ENCODE assay signal across 8 mouse cellular contexts in genomic region chr6:58584223-58584622, GRCm38 (mm10). TPM values are rescaled to one million over a fixed set of nuclear protein-coding genes. Genes with fewer than 3 reads are reported as not detected.
DNase-seq lines count a peak whose midpoint lies in the region; ATAC-seq and TF ChIP-seq lines count a peak whose summit lies in the region.
"Not testable (repeated sequence)": the region's sequence is repeated elsewhere in the genome, so short reads cannot be mapped to it uniquely, and the experiment has no call there.

Gene Abcg2, plus strand, starts transcription at chr6:58584523.

- not testable (repeated sequence) for H3K9me3 ChIP-seq in MEL (replicated peaks; ENCODE audit: insufficient read depth, low read length); embryonic facial prominence, embryonic 12.5 days; kidney, embryonic 14.5 days (ENCODE audit: control insufficient read depth, low read length); lung, postnatal 0 days (ENCODE audit: low read length); stomach, embryonic 14.5 days (ENCODE audit: control insufficient read depth, low read depth, low read length)

- not testable (repeated sequence) for TF ChIP-seq EP300 in MEL (IDR thresholded peaks at IDR 0.05; ENCODE audit: low read depth in 1 of 2, low read length in 2 of 2); lung, postnatal 0 days (IDR thresholded peaks at IDR 0.05)

- not testable (repeated sequence) for H3K27ac ChIP-seq in MEL (ENCODE audit: control insufficient read depth, low read depth, low read length); embryonic facial prominence, embryonic 12.5 days; kidney, embryonic 14.5 days (ENCODE audit: low read depth, low read length); lung, postnatal 0 days (ENCODE audit: low read length); stomach, embryonic 14.5 days (ENCODE audit: low read length)

- 89% methylated on average over 3 of the region's 3 CpGs for WGBS in embryonic facial prominence, embryonic 12.5 days
- 88% methylated on average over 3 of the region's 3 CpGs for WGBS in kidney, embryonic 14.5 days
- 84% methylated on average over 3 of the region's 3 CpGs for WGBS in lung, postnatal 0 days
- 87% methylated on average over 3 of the region's 3 CpGs for WGBS in stomach, embryonic 14.5 days

- H3K4me2 ChIP-seq in embryonic facial prominence, embryonic 12.5 days (replicated peaks); kidney, embryonic 14.5 days (replicated peaks; ENCODE audit: low read depth, low read length); lung, postnatal 0 days (replicated peaks; ENCODE audit: low read depth, low read length); stomach, embryonic 14.5 days (replicated peaks; ENCODE audit: low read depth, low read length): not testable (repeated sequence)

- intact Hi-C loops in heart, postnatal 14 days (cut with DNase I); left cerebral cortex, postnatal 4 days (cut with DNase I): not testable (repeated sequence)

- not testable (repeated sequence) for TF ChIP-seq CTCF in MEL (IDR thresholded peaks at IDR 0.05 in 2 of 3, conservative IDR thresholded peaks at IDR 0.05 in 1 of 3; ENCODE audit: control insufficient read depth in 1 of 3, insufficient read depth in 1 of 3, low read depth in 2 of 3, low read length in 3 of 3, poor library complexity in 1 of 3, severe bottlenecking in 1 of 3); lung, postnatal 0 days (IDR thresholded peaks at IDR 0.05)

- not testable (repeated sequence) for H3K79me2 ChIP-seq in MEL (ENCODE audit: control insufficient read depth, insufficient read depth, low read length, poor library complexity)

- H3K4me3 ChIP-seq in MEL (ENCODE audit: control insufficient read depth in 1 of 2, insufficient read depth in 1 of 2, low read depth in 2 of 2, low read length in 2 of 2); embryonic facial prominence, embryonic 12.5 days; kidney, embryonic 14.5 days (ENCODE audit: low read length); lung, postnatal 0 days (ENCODE audit: low read depth, low read length); stomach, embryonic 14.5 days (ENCODE audit: low read depth, low read length): not testable (repeated sequence)

- DNase-seq in MEL (ENCODE audit: low read depth, low spot score); gastrocnemius, postnatal 10 days; heart, postnatal 14 days; left cerebral cortex, postnatal 4 days; lung, postnatal 0 days (ENCODE audit: low spot score): not testable (repeated sequence)

- H3K36me3 ChIP-seq in MEL (ENCODE audit: control insufficient read depth in 1 of 2, insufficient read depth in 2 of 2, low read length in 2 of 2); embryonic facial prominence, embryonic 12.5 days; kidney, embryonic 14.5 days (ENCODE audit: control insufficient read depth, insufficient read depth, low read length); lung, postnatal 0 days (ENCODE audit: insufficient read depth, low read length); stomach, embryonic 14.5 days (ENCODE audit: control insufficient read depth, insufficient read depth, low read length): not testable (repeated sequence)

- H3K27me3 ChIP-seq in MEL (ENCODE audit: control insufficient read depth in 1 of 2, insufficient read depth in 2 of 2, low read length in 2 of 2); embryonic facial prominence, embryonic 12.5 days; kidney, embryonic 14.5 days (ENCODE audit: control insufficient read depth, insufficient read depth, low read length); lung, postnatal 0 days (replicated peaks; ENCODE audit: insufficient read depth, low read length); stomach, embryonic 14.5 days (ENCODE audit: control insufficient read depth, insufficient read depth, low read length): not testable (repeated sequence)

- not testable (repeated sequence) for TF ChIP-seq RAD21 in MEL (IDR thresholded peaks at IDR 0.05; ENCODE audit: low read depth, low read length)

- not testable (repeated sequence) for ATAC-seq in embryonic facial prominence, embryonic 12.5 days (ENCODE audit: insufficient number of reproducible peaks, insufficient read depth, low FRiP score, low TSS enrichment); kidney, embryonic 14.5 days (ENCODE audit: low FRiP score, low TSS enrichment); lung, postnatal 0 days; stomach, embryonic 14.5 days (ENCODE audit: insufficient number of reproducible peaks, insufficient read depth, low FRiP score, low read depth)

- not testable (repeated sequence) for TF ChIP-seq POLR2A in MEL (IDR thresholded peaks at IDR 0.05; ENCODE audit: control insufficient read depth in 1 of 2, insufficient read depth in 1 of 2, low read depth in 1 of 2, low read length in 2 of 2, poor library complexity in 1 of 2)

- not testable (repeated sequence) for H3K9ac ChIP-seq in MEL (ENCODE audit: control insufficient read depth, low read depth, low read length, poor library complexity, severe bottlenecking); embryonic facial prominence, embryonic 12.5 days; kidney, embryonic 14.5 days (ENCODE audit: low read depth, low read length); lung, postnatal 0 days (replicated peaks; ENCODE audit: low read depth); stomach, embryonic 14.5 days (replicated peaks; ENCODE audit: low read depth, low read length)

- not testable (repeated sequence) for H3K4me1 ChIP-seq in MEL (ENCODE audit: control insufficient read depth in 1 of 2, insufficient read depth in 2 of 2, low read length in 2 of 2); embryonic facial prominence, embryonic 12.5 days; kidney, embryonic 14.5 days (ENCODE audit: control insufficient read depth, insufficient read depth, low read length); lung, postnatal 0 days (ENCODE audit: insufficient read depth, low read depth, low read length); stomach, embryonic 14.5 days (ENCODE audit: control insufficient read depth, insufficient read depth, low read length)

RNA-seq across cellular contexts. Expression of gene Abcg2, which starts in this region (rescaled TPM):
- 16.2 and 20.9 TPM in 2 replicates for total RNA-seq in MEL (2012; rRNA removed)
- polyA plus RNA-seq in MEL (2012; ENCODE audit: insufficient read depth in 1 of 2, insufficient read length in 2 of 2, low read depth in 1 of 2, low replicate concordance in 2 of 2, missing spikeins in 1 of 2) = 10 to 100 TPM in 1 of 2 experiments, not detected in 1; 14.4 TPM
- 54.2 and 61.9 TPM in 2 replicates for polyA plus RNA-seq in embryonic facial prominence, embryonic 12.5 days (2016; fragmentation: Nextera tagmentation; extraction: Ambion mirVana)
- total RNA-seq in gastrocnemius, postnatal 10 days (2021) = 10 to 100 TPM; 17.7 to 24.3 TPM
- total RNA-seq in heart, postnatal 14 days (2021) = 10 to 100 TPM; 33.9 to 34.1 TPM
- polyA plus RNA-seq in kidney, embryonic 14.5 days (2014; fragmentation: Nextera tagmentation; extraction: Ambion mirVana) = 66.8 and 76.6 TPM in 2 replicates
- 10 to 100 TPM; 31.0 to 33.4 TPM for total RNA-seq in left cerebral cortex, postnatal 4 days (2021)
- 38.4 and 43.5 TPM in 2 replicates for polyA plus RNA-seq in lung, postnatal 0 days (2015; fragmentation: Nextera tagmentation; extraction: Ambion mirVana)
- 52.2 and 53.0 TPM in 2 replicates for polyA plus RNA-seq in stomach, embryonic 14.5 days (2014; fragmentation: Nextera tagmentation; extraction: Ambion mirVana)
